Mouse (Mus musculus) adrenal gland, adult 18-20 months (tissue): ENCODE data around the gene Bcor. TPM values are rescaled to one million over a fixed set of nuclear protein-coding genes. Genes with fewer than 3 reads are reported as not detected.
A peak's percentile ranks its signal among the peaks of the same experiment; 100 is the strongest.

Source experiments
- DNase-seq, 2 experiments: peaks; one replicate each; pipeline ENCODE4 v3.0.0; 2021 to 2022; ENCODE audit warnings: low spot score in 2 of 2
- total RNA-seq, 2 experiments: library from RNA; stranded (reverse); gene quantifications; 1 replicate in 1 of 2; 2 replicates in 1 of 2; pipeline ENCODE4 v1.2.3; 2021

The Bcor gene
- total RNA-seq, 2 experiments from 2014 or later = 12.7 to 16.5 TPM

- peak; percentile 49 to 63 for DNase-seq
Measured at GRCm38 (mm10) chrX:12006882-12007753, 153.0 kb downstream of the Bcor start.

- peak; percentile 54 for DNase-seq
Measured at GRCm38 (mm10) chrX:12006031-12006881, 153.9 kb downstream of the Bcor start.

GRCm38 (mm10) chrX:12005181-12006030, 154.7 kb downstream of the Bcor start:
- DNase-seq = peak; percentile 31 to 34

- no peak for DNase-seq
Measured at GRCm38 (mm10) chrX:12004416-12004815, 155.7 kb downstream of the Bcor start.

- DNase-seq = no peak
Measured at GRCm38 (mm10) chrX:12003947-12004346, 156.2 kb downstream of the Bcor start.

GRCm38 (mm10) chrX:12003539-12003938, 156.6 kb downstream of the Bcor start:
- DNase-seq = no peak

- no peak for DNase-seq
Measured at GRCm38 (mm10) chrX:12003106-12003505, 157.0 kb downstream of the Bcor start.

- DNase-seq = no peak
Measured at GRCm38 (mm10) chrX:12002596-12002995, 157.6 kb downstream of the Bcor start.

GRCm38 (mm10) chrX:12001969-12002368, 158.2 kb downstream of the Bcor start:
- no peak for DNase-seq

GRCm38 (mm10) chrX:12001336-12001735, 158.8 kb downstream of the Bcor start:
- no peak for DNase-seq

GRCm38 (mm10) chrX:12000620-12001019, 159.5 kb downstream of the Bcor start:
- no peak for DNase-seq

- no peak for DNase-seq
Measured at GRCm38 (mm10) chrX:11999951-12000350, 160.2 kb downstream of the Bcor start.

- peak; percentile 54 to 61 for DNase-seq
Measured at GRCm38 (mm10) chrX:11998934-11999336, 161.2 kb downstream of the Bcor start.

- DNase-seq = no peak
Measured at GRCm38 (mm10) chrX:11996891-11997290, 163.3 kb downstream of the Bcor start.

- DNase-seq = no peak
Measured at GRCm38 (mm10) chrX:11996489-11996888, 163.7 kb downstream of the Bcor start.

GRCm38 (mm10) chrX:11993641-11994419, 166.3 kb downstream of the Bcor start:
- DNase-seq = no peak

GRCm38 (mm10) chrX:11989471-11989870, 170.7 kb downstream of the Bcor start:
- DNase-seq = no peak

- DNase-seq = no peak
Measured at GRCm38 (mm10) chrX:11988191-11988896, 171.8 kb downstream of the Bcor start.

GRCm38 (mm10) chrX:11987602-11988001, 172.6 kb downstream of the Bcor start:
- no peak for DNase-seq
